Mouse (Mus musculus) myocyte (in vitro differentiated cells): ENCODE measurements at regions not wholly inside any gene's neighbourhood (a gene's known extent, or its start where the extent isn't known, plus 50 kb on each side); places are given as distances from the start of the nearest gene placed in this dataset.

ENCODE experiments used
- H3K27me3 ChIP-seq: one replicate; pipeline ENCODE4 v1.6.1; 2011; ENCODE audit not compliant: control insufficient read depth, insufficient read depth, insufficient read length
- H3K36me3 ChIP-seq: one replicate; pipeline ENCODE4 v1.6.1; 2011; ENCODE audit not compliant: control insufficient read depth, insufficient read depth
- H3K4me2 ChIP-seq: one replicate; pipeline ENCODE4 v1.6.1; 2011; ENCODE audit warnings: low read depth, control low read depth
- H3K4me3 ChIP-seq: one replicate; pipeline ENCODE4 v1.5.1; 2011; ENCODE audit warnings: mild to moderate bottlenecking, control low read depth, moderate library complexity
- H3K79me2 ChIP-seq: one replicate; pipeline ENCODE4 v1.6.1; 2011; ENCODE audit not compliant: control insufficient read depth, insufficient read depth
- H3ac ChIP-seq: one replicate; pipeline ENCODE4 v1.6.1; 2011; ENCODE audit not compliant: control insufficient read depth, insufficient read length
- CEBPB ChIP-seq: IDR thresholded peaks from 2 replicates; pipeline ENCODE4 v1.6.1; 2011; ENCODE audit warnings: mild to moderate bottlenecking, moderate library complexity; ENCODE audit not compliant: poor library complexity, insufficient read depth, severe bottlenecking
- E2F4 ChIP-seq: IDR thresholded peaks from one replicate; pipeline ENCODE4 v1.6.1; 2011; ENCODE audit warnings: mild to moderate bottlenecking, control low read depth, moderate library complexity; ENCODE audit not compliant: insufficient read depth
- MAX ChIP-seq: IDR thresholded peaks from one replicate; pipeline ENCODE4 v1.6.1; 2011; ENCODE audit warnings: low read depth, mild to moderate bottlenecking, control low read depth
- MYOD1 ChIP-seq, 3 experiments: IDR thresholded peaks; one replicate each; pipeline ENCODE4 v1.6.1; 2011; ENCODE audit warnings: control low read depth in 2 of 3, low read depth in 2 of 3, mild to moderate bottlenecking in 2 of 3, moderate library complexity in 1 of 3; ENCODE audit not compliant: insufficient read length in 2 of 3, control insufficient read depth in 1 of 3
- MYOG ChIP-seq, 3 experiments: IDR thresholded peaks; one replicate each; pipeline ENCODE4 v1.6.1; 2011; ENCODE audit warnings: control low read depth in 2 of 3, low read depth in 2 of 3, mild to moderate bottlenecking in 2 of 3; ENCODE audit not compliant: insufficient read length in 2 of 3, control insufficient read depth in 1 of 3, insufficient read depth in 1 of 3
- POLR2A ChIP-seq: IDR thresholded peaks from one replicate; pipeline ENCODE4 v1.6.1; 2011; ENCODE audit warnings: low read depth, mild to moderate bottlenecking, control low read depth, moderate library complexity; ENCODE audit not compliant: insufficient read length
- POLR2AphosphoS2 ChIP-seq: IDR thresholded peaks from one replicate; pipeline ENCODE4 v1.6.1; 2011; ENCODE audit warnings: low read depth, control low read depth; ENCODE audit not compliant: insufficient read length
- REST ChIP-seq: IDR thresholded peaks from one replicate; pipeline ENCODE4 v1.6.1; 2011; ENCODE audit warnings: mild to moderate bottlenecking, control low read depth, moderate library complexity; ENCODE audit not compliant: insufficient read depth, insufficient read length
- SRF ChIP-seq: IDR thresholded peaks from one replicate; pipeline ENCODE4 v1.6.1; 2011; ENCODE audit warnings: low read depth; ENCODE audit not compliant: control insufficient read depth, insufficient read length
- TCF12 ChIP-seq: IDR thresholded peaks from one replicate; pipeline ENCODE4 v1.6.1; 2011; ENCODE audit warnings: mild to moderate bottlenecking, control low read depth; ENCODE audit not compliant: poor library complexity, insufficient read depth, severe bottlenecking
- TCF3 ChIP-seq: IDR thresholded peaks from one replicate; pipeline ENCODE4 v1.6.1; 2011; ENCODE audit warnings: low read depth, control low read depth; ENCODE audit not compliant: insufficient read length
- USF1 ChIP-seq: IDR thresholded peaks from one replicate; pipeline ENCODE4 v1.6.1; 2011; ENCODE audit warnings: low read depth, mild to moderate bottlenecking, control low read depth, moderate library complexity

- no peaks in the 10 kb centered on the region for H3K79me2 ChIP-seq
- H3K4me2 ChIP-seq = no peak overlapping the region
- H3ac ChIP-seq = no peak overlapping the region
- no peak overlapping the region for H3K4me3 ChIP-seq
- H3K36me3 ChIP-seq = no peaks in the 10 kb centered on the region
- no peak for TF ChIP-seq MYOD1 (IDR thresholded peaks at IDR 0.05; ENCODE audit: control insufficient read depth in 1 of 3, insufficient read length in 2 of 3, low read depth in 2 of 3)
- TF ChIP-seq TCF12 = no peak
- TF ChIP-seq REST = no peak
- no peak for TF ChIP-seq POLR2AphosphoS2
- TF ChIP-seq MYOG (IDR thresholded peaks at IDR 0.05; ENCODE audit: control insufficient read depth in 1 of 3, insufficient read depth in 1 of 3, insufficient read length in 2 of 3, low read depth in 2 of 3) = no peak
- no peak for TF ChIP-seq USF1
- TF ChIP-seq E2F4 = no peak
- no peak for TF ChIP-seq SRF
- TF ChIP-seq POLR2A = no peak
- no peak for TF ChIP-seq TCF3
- no peak for TF ChIP-seq CEBPB
- no peak for TF ChIP-seq MAX
- no peaks in the 10 kb centered on the region for H3K27me3 ChIP-seq
These were observed 263.0 kb upstream of the Id2 start for GRCm38 (mm10) chr12:25359931-25360330.

- TF ChIP-seq CEBPB (no peak), MYOD1 (IDR thresholded peaks at IDR 0.05; ENCODE audit: control insufficient read depth in 1 of 3, insufficient read length in 2 of 3, low read depth in 2 of 3) (no peak), TCF12 (no peak), TCF3 (no peak), POLR2AphosphoS2 (no peak)
- H3K79me2 ChIP-seq = no peaks in the 10 kb centered on the region
- no peak overlapping the region for H3K4me3 ChIP-seq
- no peaks in the 10 kb centered on the region for H3K27me3 ChIP-seq
- H3K36me3 ChIP-seq = no peaks in the 10 kb centered on the region
- H3K4me2 ChIP-seq = no peak overlapping the region
- no peak overlapping the region for H3ac ChIP-seq
These were observed 262.0 kb upstream of the Id2 start for GRCm38 (mm10) chr12:25358846-25359525.

- Histone ChIP-seq H3K4me2 (no peak overlapping the region), H3K27me3 (no peaks in the 10 kb centered on the region), H3K79me2 (no peaks in the 10 kb centered on the region), H3ac (no peak overlapping the region), H3K4me3 (no peak overlapping the region), H3K36me3 (no peaks in the 10 kb centered on the region)
- no peak for TF ChIP-seq POLR2A
- TF ChIP-seq POLR2AphosphoS2 = no peak
- no peak for TF ChIP-seq TCF3
- no peak for TF ChIP-seq CEBPB
- TF ChIP-seq E2F4 = no peak
- no peak for TF ChIP-seq MAX
- TF ChIP-seq MYOD1 (IDR thresholded peaks at IDR 0.05; ENCODE audit: control insufficient read depth in 1 of 3, insufficient read length in 2 of 3, low read depth in 2 of 3) = no peak
- TF ChIP-seq USF1 = no peak
- no peak for TF ChIP-seq REST
- no peak for TF ChIP-seq TCF12
- no peak for TF ChIP-seq MYOG (IDR thresholded peaks at IDR 0.05; ENCODE audit: control insufficient read depth in 1 of 3, insufficient read depth in 1 of 3, insufficient read length in 2 of 3, low read depth in 2 of 3)
- TF ChIP-seq SRF = no peak
These were observed 259.8 kb upstream of the Id2 start for GRCm38 (mm10) chr12:25356774-25357173.

GRCm38 (mm10) chr12:25355217-25355616 lies 258.3 kb upstream of the Id2 start:
- H3K4me2 ChIP-seq = no peak overlapping the region
- no peaks in the 10 kb centered on the region for H3K36me3 ChIP-seq
- no peaks in the 10 kb centered on the region for H3K79me2 ChIP-seq
- H3K4me3 ChIP-seq = no peak overlapping the region
- H3ac ChIP-seq = no peak overlapping the region
- TF ChIP-seq MYOG (IDR thresholded peaks at IDR 0.05; ENCODE audit: control insufficient read depth in 1 of 3, insufficient read depth in 1 of 3, insufficient read length in 2 of 3, low read depth in 2 of 3) (no peak), TCF3 (no peak), TCF12 (no peak), CEBPB (no peak), MAX (no peak), E2F4 (no peak), POLR2A (no peak), SRF (no peak), MYOD1 (IDR thresholded peaks at IDR 0.05; ENCODE audit: control insufficient read depth in 1 of 3, insufficient read length in 2 of 3, low read depth in 2 of 3) (no peak), REST (no peak)
- no peaks in the 10 kb centered on the region for H3K27me3 ChIP-seq

- Histone ChIP-seq H3K79me2 (no peaks in the 10 kb centered on the region), H3K4me2 (no peak overlapping the region), H3K36me3 (no peaks in the 10 kb centered on the region), H3K27me3 (no peaks in the 10 kb centered on the region), H3ac (no peak overlapping the region), H3K4me3 (no peak overlapping the region)
- TF ChIP-seq TCF3 = no peak
- TF ChIP-seq POLR2AphosphoS2 = no peak
- TF ChIP-seq SRF = no peak
- TF ChIP-seq E2F4 = no peak
- no peak for TF ChIP-seq TCF12
- no peak for TF ChIP-seq MAX
- no peak for TF ChIP-seq REST
- TF ChIP-seq MYOG (IDR thresholded peaks at IDR 0.05; ENCODE audit: control insufficient read depth in 1 of 3, insufficient read depth in 1 of 3, insufficient read length in 2 of 3, low read depth in 2 of 3) = no peak
- TF ChIP-seq POLR2A = no peak
- no peak for TF ChIP-seq USF1
- no peak for TF ChIP-seq CEBPB
- TF ChIP-seq MYOD1 (IDR thresholded peaks at IDR 0.05; ENCODE audit: control insufficient read depth in 1 of 3, insufficient read length in 2 of 3, low read depth in 2 of 3) = no peak
These were observed 256.5 kb upstream of the Id2 start for GRCm38 (mm10) chr12:25353402-25353896.
